Mouse (Mus musculus) G1E (cell line): ENCODE data around the gene Mospd3.

ENCODE experiments used
- CTCF ChIP-seq: IDR thresholded peaks from 2 replicates; pipeline ENCODE4 v1.5.1; 2012; ENCODE audit warnings: low read depth, low read length, inconsistent platforms, mixed read lengths
- GATA1 ChIP-seq: IDR thresholded peaks from 2 replicates; pipeline ENCODE4 v1.6.1; 2012; ENCODE audit warnings: borderline replicate concordance, low read length, inconsistent platforms, mixed read lengths

DNA sequence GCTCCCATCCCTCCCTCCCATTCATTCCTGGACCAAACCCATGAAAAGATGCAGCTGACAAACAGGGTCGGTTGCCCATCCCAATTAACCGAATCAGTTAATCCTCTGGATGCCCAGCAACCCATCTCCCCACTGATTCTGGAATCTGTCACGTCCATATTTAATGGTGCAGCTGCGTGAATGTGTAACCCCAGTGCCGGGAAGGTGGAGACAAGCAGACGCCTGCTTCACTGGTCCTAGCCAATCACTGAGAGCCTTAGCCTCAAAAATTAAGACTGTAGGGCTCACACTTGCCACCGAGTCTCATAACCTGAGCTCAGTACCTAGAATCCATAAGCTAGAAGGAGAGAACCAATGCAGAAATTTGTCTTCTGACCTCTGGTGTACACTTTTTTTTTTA lies 4.9 kb downstream of the Mospd3 start:
- TF ChIP-seq CTCF (no peak), GATA1 (no peak)
